Mouse (Mus musculus): ENCODE results near the gene Kcnh2.

DNA sequence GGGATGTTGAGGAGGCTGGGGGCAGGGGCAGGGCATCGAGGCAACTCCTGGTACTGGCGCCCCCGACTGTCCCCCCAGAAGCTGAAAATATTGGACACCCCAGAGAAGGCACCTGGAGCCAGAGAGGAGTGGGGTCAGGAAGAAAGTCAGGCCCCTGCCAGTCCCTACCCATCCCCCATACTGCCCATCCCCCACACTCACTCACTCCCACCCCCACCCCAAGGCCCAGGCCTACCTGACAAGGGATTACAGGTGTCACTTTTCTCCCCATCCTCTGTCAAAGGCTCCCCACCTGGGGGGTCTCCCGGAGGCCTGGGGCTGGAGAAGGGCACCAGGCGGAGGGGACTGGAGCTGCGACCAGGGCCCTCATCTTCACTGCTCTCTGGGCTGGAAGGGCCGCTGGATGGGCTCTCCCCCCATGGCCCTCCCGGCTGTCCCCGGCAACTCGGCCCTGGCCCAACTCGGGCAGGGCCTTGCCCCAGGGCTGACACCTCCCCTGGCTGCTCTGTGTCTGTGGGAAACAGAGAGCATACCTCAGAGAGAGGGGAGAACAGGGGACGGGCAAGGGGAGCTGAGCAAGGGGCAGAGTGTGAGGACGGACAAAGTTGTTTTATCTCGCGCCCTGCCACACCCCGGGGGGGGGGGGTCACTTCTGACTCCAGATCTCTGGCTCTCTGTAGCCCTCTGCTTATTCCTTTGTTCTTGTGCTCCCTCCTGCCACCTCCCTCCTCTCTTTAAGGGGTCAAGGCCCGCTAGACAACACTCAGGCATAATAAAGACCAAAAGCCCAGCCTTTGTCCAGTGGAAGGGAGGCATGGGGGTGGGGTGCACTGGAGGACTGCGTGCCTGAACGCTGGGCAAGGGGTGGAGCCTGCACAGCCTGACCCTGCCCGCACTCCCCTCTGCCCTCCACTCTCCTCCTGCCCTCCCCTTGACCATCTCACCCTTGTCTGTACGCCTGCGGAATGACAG, 29.4 kb downstream of the Kcnh2 start:
- no peak for TF ChIP-seq CTCF (IDR thresholded peaks at IDR 0.05; ENCODE audit: low read depth)
- no peak for TF ChIP-seq EP300 (IDR thresholded peaks at IDR 0.05; ENCODE audit: low read depth)

All from liver, postnatal 0 days (tissue).